Mouse (Mus musculus) midbrain, embryonic 16.5 days (tissue): ENCODE measurements around the gene Gm37240. TPM values are rescaled to one million over a fixed set of nuclear protein-coding genes. Genes with fewer than 3 reads are reported as not detected.

Experiments
- ATAC-seq: fragments of 200-750 bp; cut with Nextera tagmentation; 2 replicates; pipeline ENCODE4 v1.8.0; 2017; ENCODE audit warnings: moderate TSS enrichment
- H3K27ac ChIP-seq: fragments of 300-500 bp; sonication (generic); 2 replicates; pipeline ENCODE4 v1.5.1; 2014; ENCODE audit warnings: mild to moderate bottlenecking, low read length, mixed read lengths
- H3K27me3 ChIP-seq: fragments of 300-500 bp; sonication (generic); 2 replicates; pipeline ENCODE4 v1.6.1; 2014; ENCODE audit warnings: low read depth, low read length, mixed read lengths; ENCODE audit not compliant: control insufficient read depth, insufficient read depth
- H3K36me3 ChIP-seq: fragments of 300-500 bp; sonication (generic); 2 replicates; pipeline ENCODE4 v1.6.1; 2014; ENCODE audit warnings: mild to moderate bottlenecking, low read length, moderate library complexity, mixed read lengths; ENCODE audit not compliant: control insufficient read depth, insufficient read depth
- H3K4me1 ChIP-seq: fragments of 300-500 bp; sonication (generic); 2 replicates; pipeline ENCODE4 v1.6.1; 2014; ENCODE audit warnings: mild to moderate bottlenecking, low read length, mixed read lengths; ENCODE audit not compliant: control insufficient read depth, insufficient read depth
- H3K4me2 ChIP-seq: fragments of 300-500 bp; sonication (generic); 2 replicates; pipeline ENCODE4 v1.6.1; 2014; ENCODE audit warnings: mild to moderate bottlenecking, low read length, mixed read lengths
- H3K4me3 ChIP-seq: fragments of 300-500 bp; sonication (generic); 2 replicates; pipeline ENCODE4 v1.5.1; 2014; ENCODE audit warnings: low read depth, mild to moderate bottlenecking, low read length, moderate library complexity, mixed read lengths
- H3K9ac ChIP-seq: fragments of 300-500 bp; sonication (generic); 2 replicates; pipeline ENCODE4 v1.6.1; 2014; ENCODE audit warnings: low read depth, low read length, mixed read lengths
- H3K9me3 ChIP-seq: fragments of 300-500 bp; sonication (generic); replicated peaks from 2 replicates; pipeline ENCODE4 v1.6.1; 2014; ENCODE audit warnings: mild to moderate bottlenecking, low read length, mixed read lengths; ENCODE audit not compliant: control insufficient read depth, poor library complexity, severe bottlenecking
- WGBS: fragments of 180-500 bp; shearing (Covaris S2); extraction: QIAGEN DNeasy Blood & Tissue Kit; methylation state at CpG from one replicate; pipeline ENCODE4 v1.1.7; 2014; 5-methylcytosine and 5-hydroxymethylcytosine counted together
- polyA plus RNA-seq: library from polyadenylated mRNA; unstranded; fragments of >200 nt; fragmentation: Nextera tagmentation; extraction: Ambion mirVana; gene quantifications from 2 replicates; pipeline ENCODE4 v1.2.1, GENCODE M21; 2015

The Gm37240 gene
- polyA plus RNA-seq, 1 experiment from 2014 or later, result 0.26 TPM

DNA sequence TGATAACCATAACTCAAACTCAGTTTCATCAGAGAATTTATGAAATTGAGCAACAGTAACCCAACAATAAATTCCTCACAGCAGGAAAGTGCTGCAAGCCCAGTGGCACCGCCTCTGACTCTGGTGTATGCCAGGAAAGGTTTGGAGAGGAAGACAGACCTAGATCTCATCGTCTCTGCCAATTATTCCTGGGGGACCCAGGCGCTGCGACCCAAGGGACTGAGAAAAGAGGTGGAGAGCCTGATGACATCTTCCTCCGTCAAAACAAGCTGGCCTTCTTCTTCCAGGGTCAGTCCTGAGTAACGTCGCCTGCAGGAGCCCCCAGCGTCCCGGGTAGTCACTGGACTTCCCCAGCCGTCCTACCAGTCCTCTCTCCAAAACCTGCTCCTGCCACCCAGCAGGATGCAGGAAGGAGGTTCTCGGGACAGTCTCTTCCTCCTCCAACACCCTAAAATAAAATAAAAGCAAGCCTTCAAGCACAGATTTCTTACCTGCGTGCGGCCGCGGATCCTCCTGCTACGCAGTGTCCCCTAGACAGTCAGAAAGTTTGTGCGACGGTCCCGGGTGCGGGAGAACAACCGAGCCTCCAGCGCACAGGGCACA, 581 bp downstream of the Gm37240 start:
- Histone ChIP-seq H3K4me2 (peak overlapping the region; percentile 99), H3K36me3 (no peaks in the 10 kb centered on the region), H3K4me3 (peak overlapping the region; percentile 59), H3K9me3 (no peaks in the 10 kb centered on the region), H3K4me1 (peaks cover 14% of the 10 kb centered on the region), H3K27me3 (peaks cover 29% of the 10 kb centered on the region), H3K9ac (peak overlapping the region; percentile 56), H3K27ac (no peak overlapping the region)
- ATAC-seq, result 0 out of 2 replicates have a peak, but pooled peaks have one; percentile 11
- WGBS, result 5% methylated on average over 22 of the region's 22 CpGs

DNA sequence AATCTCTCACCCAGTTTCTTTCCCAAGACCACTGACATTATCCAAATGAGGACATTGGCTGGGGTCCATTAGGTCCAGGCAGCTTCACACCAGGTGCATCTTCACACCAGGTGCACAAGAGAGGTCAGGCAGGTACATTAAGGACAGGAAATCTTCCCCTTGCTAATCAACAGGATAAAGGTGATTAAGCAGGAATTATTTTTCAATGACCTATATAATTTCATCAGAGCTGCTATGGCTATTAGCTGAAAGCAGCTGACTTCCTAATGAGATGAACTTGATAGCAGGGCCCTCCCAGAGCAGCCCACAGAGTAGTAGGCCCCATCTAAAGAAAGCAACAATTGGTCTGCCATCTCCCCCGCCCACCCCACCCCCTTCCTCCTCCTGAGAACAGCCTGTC, 1.4 kb downstream of the Gm37240 start:
- Histone ChIP-seq H3K4me2 (no peak overlapping the region), H3K4me1 (peaks cover 14% of the 10 kb centered on the region), H3K27me3 (peaks cover 29% of the 10 kb centered on the region), H3K9me3 (no peaks in the 10 kb centered on the region), H3K27ac (no peak overlapping the region), H3K4me3 (no peak overlapping the region), H3K9ac (no peak overlapping the region), H3K36me3 (no peaks in the 10 kb centered on the region)
- ATAC-seq, result no peak
- WGBS, result 50% methylated on average over 1 of the region's 1 CpGs

DNA sequence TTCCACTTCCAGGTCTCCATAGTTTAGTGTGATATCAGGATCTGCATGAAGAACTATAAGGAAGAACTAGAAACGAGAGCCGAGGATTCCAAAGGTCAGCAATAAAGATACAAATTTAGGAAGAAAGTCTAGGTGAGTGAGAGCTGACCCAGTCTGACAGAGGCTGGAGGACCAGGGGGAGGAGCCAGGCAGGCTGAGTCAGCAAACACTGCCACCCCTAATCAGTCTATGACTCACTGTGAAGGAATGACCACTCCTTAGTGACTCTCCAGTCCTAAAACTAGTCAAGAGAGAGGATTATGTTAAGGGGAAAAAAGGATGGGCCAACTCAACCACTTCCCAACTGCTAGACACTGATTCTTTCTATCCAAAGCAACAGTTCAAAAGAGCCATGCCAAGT, 6.6 kb downstream of the Gm37240 start:
- WGBS, result 91% methylated on average over 2 of the region's 2 CpGs
- H3K9ac ChIP-seq, result no peak overlapping the region
- H3K4me3 ChIP-seq, result no peak overlapping the region
- no peak for ATAC-seq
- H3K27ac ChIP-seq, result no peak overlapping the region
- no peak overlapping the region for H3K4me2 ChIP-seq
- no peaks in the 10 kb centered on the region for H3K9me3 ChIP-seq
- peaks cover under 1% of the 10 kb centered on the region for H3K27me3 ChIP-seq
- H3K4me1 ChIP-seq, result no peaks in the 10 kb centered on the region
- no peaks in the 10 kb centered on the region for H3K36me3 ChIP-seq

DNA sequence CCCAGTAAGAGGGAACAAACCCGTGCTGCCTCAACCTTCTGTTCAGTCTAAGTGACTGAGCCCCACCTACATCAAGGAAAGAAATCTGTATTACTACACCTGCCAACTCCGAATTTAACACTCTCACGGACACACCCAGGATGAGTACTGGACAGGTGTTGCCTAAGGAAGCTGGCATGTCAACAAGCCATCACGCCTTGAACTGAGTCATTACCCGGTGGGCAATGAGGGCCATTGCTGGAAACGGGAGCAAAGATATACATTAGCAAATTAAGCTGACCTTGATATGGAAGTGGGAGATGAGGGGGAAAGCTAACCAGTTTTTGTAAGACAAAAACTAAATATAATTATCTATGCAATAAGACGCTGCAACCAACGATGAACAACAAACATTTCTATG, 7.2 kb downstream of the Gm37240 start:
- WGBS, result 93% methylated on average over 8 of the region's 8 CpGs
- Histone ChIP-seq H3K4me1 (no peaks in the 10 kb centered on the region), H3K4me2 (no peak overlapping the region), H3K27me3 (no peaks in the 10 kb centered on the region; the same call in 1 of the 2 replicates), H3K27ac (no peak overlapping the region), H3K9me3 (no peaks in the 10 kb centered on the region), H3K36me3 (no peaks in the 10 kb centered on the region), H3K4me3 (no peak overlapping the region), H3K9ac (no peak overlapping the region)
- ATAC-seq, result no peak

DNA sequence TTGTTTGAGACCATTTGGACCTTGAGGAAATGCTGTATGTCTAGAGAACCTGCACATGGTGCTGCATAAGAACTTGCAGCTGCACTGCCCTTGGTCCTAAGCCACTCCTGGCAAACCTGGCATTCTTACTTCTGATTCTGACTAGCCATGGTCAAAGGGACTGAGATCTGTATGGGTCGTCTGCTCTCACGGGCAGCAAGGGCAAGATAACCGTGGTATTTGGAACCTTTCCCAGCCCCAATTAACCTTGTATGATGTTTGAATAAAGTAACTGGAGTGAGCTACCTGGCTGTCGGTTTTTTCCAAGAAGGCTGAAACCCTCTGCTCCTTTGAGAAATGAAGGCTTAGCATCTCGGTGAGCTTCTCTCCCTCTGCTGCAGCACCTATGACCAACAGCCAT, 8.4 kb downstream of the Gm37240 start:
- WGBS, result 88% methylated on average over 5 of the region's 5 CpGs
- Histone ChIP-seq H3K27me3 (no peaks in the 10 kb centered on the region), H3K9ac (no peak overlapping the region), H3K36me3 (no peaks in the 10 kb centered on the region), H3K27ac (no peak overlapping the region), H3K9me3 (no peaks in the 10 kb centered on the region), H3K4me2 (no peak overlapping the region), H3K4me3 (no peak overlapping the region), H3K4me1 (no peaks in the 10 kb centered on the region)
- no peak for ATAC-seq

DNA sequence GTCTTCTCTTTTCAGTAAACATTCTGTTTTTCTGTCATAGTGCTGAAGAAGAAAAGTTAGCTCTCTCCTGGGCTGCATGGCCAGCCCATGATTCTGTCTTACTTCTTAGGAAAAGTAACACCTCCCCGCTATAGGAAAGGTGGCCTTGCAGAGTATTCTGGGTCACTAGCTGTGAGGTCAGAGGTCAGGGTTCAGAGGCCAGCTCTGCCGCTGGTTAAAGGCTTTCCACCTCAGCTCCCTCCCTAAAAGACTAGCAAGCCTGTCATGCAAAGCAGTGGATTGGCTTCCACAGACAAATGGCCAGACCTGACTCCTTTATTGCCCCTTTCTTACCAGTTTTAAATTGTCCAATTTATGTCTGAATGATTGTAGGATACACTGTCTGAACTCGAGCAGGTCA, 23.3 kb downstream of the Gm37240 start:
- Histone ChIP-seq H3K4me1 (no peaks in the 10 kb centered on the region), H3K4me2 (no peak overlapping the region), H3K27me3 (no peaks in the 10 kb centered on the region), H3K36me3 (no peaks in the 10 kb centered on the region), H3K4me3 (no peak overlapping the region), H3K9me3 (no peaks in the 10 kb centered on the region), H3K9ac (no peak overlapping the region), H3K27ac (no peak overlapping the region)
- no peak for ATAC-seq
- 18% methylated on average over 3 of the region's 3 CpGs for WGBS

DNA sequence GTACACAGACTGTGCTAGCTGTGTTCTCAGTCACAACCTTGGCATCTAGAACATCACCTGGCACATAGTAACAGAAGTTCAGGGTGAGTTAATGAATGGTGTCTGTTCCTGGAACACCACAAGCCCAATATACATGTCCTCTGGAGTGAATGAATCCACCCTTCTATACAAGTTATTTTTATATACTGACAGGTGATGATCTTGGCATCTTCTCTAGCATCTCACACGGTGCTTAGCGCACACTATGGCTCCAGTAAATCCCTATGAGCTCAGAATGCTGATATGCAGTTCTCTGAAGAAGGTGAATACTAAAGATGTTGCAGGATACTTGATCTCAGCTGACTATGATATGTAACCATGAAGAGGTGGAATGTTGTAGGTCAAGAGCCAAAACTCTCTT, 24.4 kb downstream of the Gm37240 start:
- WGBS, result 87% methylated on average over 2 of the region's 2 CpGs
- Histone ChIP-seq H3K4me2 (no peak overlapping the region), H3K27ac (no peak overlapping the region), H3K27me3 (no peaks in the 10 kb centered on the region), H3K9me3 (no peaks in the 10 kb centered on the region), H3K36me3 (no peaks in the 10 kb centered on the region), H3K4me1 (no peaks in the 10 kb centered on the region), H3K4me3 (no peak overlapping the region), H3K9ac (no peak overlapping the region)
- no peak for ATAC-seq

DNA sequence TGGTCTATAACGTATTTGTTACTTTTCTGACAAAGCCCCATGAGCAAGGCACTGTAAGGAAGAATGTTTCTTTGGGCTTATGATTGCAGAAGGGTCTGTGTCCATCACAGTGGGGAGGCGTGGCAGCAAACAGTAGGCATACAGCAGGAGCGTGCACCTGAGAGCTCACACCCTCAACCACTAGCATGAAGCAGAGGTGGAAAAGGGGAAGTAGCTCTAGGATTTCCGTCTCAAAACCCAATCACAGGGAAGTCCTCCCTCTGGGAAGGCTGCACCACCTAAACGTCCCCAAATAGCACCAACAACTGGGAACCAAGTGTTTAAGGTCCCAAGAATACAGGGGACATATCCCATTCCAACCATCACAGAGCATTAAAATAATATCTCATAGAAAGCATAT, 26.3 kb downstream of the Gm37240 start:
- Histone ChIP-seq H3K27ac (no peak overlapping the region), H3K36me3 (no peaks in the 10 kb centered on the region), H3K4me2 (no peak overlapping the region), H3K4me1 (no peaks in the 10 kb centered on the region), H3K9me3 (no peaks in the 10 kb centered on the region), H3K27me3 (no peaks in the 10 kb centered on the region), H3K9ac (no peak overlapping the region), H3K4me3 (no peak overlapping the region)
- WGBS, result 89% methylated on average over 5 of the region's 5 CpGs
- no peak for ATAC-seq

DNA sequence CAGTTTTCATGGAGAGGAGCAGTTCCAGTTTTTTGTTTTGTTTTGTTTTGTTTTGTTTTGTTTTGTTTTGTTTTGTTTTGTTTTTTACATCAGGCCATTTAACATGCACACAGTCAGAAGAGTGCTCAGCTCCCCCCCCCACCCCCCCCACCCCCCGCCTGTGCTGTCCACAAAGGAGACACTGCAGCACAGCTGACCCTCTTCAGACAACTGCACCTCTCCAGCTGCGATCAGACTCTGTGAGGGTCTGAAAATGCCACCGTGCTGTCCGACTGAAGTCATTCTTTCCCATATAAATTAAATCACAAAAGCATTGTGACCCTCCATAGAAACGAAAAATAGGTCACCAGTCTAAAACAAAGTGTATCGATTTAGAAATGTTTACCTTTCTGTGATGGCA, 28.0 kb downstream of the Gm37240 start:
- Histone ChIP-seq H3K36me3 (no peaks in the 10 kb centered on the region), H3K4me1 (no peaks in the 10 kb centered on the region; the same call in 1 of the 2 replicates), H3K27ac (no peak overlapping the region), H3K4me2 (no peak overlapping the region), H3K27me3 (no peaks in the 10 kb centered on the region), H3K9me3 (no peaks in the 10 kb centered on the region), H3K4me3 (no peak overlapping the region), H3K9ac (no peak overlapping the region)
- ATAC-seq, result no peak
- WGBS, result 51% methylated on average over 6 of the region's 6 CpGs
